Mouse (Mus musculus) right cerebral cortex, postnatal 4 days (tissue): ENCODE data around the gene Nkx6-2.

Experiments
- DNase-seq: peaks from one replicate; pipeline ENCODE4 v3.0.0-alpha.2; 2022

Gene Nkx6-2

DNA sequence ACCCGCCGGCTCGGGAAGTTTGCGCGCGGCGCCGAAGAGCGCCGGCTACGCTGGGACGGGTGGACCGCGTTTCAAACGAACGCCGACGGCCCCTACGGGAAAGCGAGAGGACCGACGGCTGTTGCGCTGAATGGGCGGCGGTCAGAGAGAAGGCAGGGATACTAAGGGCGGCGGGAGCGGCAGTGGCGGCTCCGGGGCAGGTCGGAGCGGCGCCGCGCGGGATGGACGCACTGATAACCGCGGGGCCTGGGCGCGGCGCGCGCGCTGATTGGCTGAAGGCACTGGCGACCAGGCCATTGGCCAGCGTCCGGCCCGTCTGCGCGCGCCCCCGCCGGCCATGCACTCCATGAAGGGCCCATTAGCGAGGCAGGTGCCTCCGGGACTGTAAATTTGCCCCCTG, at the start of gene Nkx6-2:
Nkx6-2 (minus strand) TSS at position 203 of the 400 bp plus-strand sequence.
- DNase-seq = no peak

DNA sequence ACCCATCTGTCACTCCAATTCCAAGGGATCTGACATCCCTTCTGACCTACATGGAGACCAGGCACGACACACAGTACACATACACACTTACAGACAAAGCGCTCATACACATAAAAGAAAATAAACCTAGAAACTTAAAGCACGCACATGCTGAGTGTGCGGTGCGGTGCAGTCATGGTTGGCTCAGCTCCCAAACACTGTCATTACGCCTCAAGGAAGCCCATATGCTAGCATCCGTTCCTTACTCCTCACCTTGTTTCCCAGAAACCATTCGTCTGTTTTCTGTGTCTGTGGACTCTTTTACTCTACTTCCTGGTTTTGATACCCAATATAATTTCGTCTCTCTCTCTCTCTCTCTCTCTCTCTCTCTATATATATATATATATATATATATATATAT, 42.6 kb upstream of the Nkx6-2 start:
- DNase-seq = no peak

- DNase-seq = no peak
Measured at GRCm38 (mm10) chr7:139622568-139622967, 40.0 kb upstream of the Nkx6-2 start.

DNA sequence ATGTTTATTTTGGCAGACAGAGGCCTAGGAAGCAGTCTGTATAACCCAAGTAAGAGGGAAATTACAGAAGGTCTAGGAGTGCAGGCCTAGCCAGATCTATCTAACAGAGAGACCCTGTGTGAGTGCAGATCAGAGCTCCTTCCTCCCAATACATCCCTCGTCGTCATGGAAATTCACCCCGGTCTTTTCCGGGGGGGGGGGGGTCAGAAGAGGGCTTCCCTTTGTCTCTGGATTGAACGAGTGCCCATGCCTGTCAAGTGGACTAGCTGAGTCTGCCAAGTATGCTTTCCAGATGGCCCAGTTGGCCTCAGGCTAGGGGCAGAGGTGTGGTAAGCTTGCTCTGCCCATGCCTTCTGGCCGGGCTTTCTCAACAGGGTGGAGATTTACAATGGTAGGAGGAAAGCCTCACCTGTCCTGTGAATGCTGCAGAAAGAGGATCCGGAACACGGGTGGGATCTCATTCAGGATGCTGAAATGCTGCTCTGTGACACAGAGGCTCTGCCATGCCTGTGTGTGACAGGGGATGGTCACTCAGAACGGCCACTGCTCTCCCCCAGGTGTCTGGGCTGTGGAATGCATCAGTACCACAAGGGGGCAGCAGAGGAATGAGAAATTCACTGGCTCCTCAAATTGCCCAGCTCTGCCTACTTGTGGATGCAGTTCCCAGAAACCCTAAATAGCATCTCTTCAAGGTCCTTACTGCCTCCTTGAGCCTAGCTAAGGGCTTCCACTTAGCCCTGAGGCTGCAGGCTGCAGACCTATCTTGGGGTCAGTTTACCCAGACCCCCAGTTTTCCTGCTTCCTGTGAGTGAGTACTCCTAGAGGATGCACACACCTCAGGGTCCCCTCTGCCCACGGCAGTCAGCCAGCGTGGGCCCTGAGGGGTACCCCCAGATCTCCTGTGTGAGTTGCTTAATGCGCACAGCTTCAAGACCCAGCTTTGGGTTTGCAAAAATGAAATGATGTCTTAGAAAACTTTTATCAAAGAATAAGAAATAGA, 33.5 kb upstream of the Nkx6-2 start:
- peak; percentile 76 for DNase-seq

DNA sequence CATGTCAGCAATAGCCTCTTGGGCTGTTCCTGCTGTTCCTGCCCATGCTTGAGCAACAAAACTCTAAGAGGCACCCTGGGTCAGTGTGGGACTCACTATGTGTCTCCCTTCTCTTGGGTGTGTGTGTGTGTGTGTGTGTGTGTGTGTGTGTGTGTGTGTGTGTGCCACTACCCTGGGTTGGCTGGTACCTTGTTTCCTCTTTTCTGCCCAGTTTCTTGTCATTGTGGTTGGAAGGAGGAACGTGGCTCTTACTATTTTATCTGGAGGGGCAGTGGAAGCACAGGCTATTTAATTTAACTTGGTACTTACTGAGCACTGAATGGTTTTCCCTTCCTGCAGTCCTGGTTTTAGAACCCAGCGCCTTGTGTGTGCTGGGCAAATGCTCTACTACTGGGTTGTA, 27.7 kb upstream of the Nkx6-2 start:
- DNase-seq = no peak

DNA sequence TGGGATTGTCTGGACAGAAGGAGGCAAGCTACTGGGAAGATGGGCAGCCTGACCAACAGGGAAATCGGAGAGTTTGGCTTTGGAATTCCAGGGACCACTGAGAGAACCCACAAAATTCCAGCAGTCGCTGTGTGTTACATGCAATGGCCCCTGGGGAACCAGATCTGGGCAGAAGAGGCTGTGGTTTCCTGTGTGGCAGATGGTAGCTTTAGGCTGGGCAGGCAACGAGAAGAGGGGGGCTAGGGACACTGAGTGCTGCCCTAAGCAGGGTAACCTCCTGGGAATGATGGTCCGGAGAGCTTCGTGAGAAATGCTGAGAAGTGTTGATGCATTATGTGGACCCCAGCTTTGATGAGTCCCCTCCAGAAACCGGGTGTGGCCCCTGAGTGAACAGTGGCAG, 13.3 kb upstream of the Nkx6-2 start:
- DNase-seq = no peak

DNA sequence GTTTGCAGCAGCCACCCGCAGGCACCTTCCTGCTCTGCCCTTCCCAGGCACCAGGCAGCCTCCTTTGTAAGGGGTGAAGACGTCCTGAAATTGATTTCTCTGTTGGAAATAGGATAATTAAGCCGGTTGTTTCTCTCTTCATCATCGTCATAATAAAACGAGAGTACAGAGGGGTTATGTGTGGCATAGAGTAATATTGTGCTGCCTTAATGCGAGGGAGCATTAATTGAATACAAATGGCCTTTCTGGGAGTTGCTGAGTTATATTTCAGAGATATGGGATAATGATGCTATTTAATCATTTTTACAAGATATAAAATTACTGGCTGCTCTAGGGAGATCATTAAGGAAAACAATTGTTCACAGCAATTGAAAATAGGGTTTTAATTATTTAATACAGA, 12.7 kb upstream of the Nkx6-2 start:
- DNase-seq = no peak

DNA sequence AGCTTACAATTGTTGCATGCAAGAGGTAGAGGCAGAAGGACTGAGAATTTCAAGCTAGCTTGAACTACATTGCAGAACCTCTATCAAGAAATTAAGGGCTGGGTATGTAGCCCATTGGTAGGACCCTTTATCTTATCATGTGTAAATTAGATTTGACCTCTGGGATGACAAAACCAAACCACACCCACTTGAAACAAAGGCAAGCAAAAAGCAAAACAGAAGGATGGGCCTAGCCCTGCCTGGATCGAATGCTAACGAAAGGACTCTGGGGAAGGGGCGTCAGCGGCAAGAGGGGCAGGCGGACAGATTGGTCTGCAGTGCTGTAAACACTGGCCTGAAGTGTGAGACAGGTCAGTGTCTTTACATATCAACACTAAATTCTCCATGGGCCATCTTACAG, 8.7 kb upstream of the Nkx6-2 start:
- DNase-seq = no peak

- DNase-seq = no peak
Measured at GRCm38 (mm10) chr7:139590302-139590701, 7.7 kb upstream of the Nkx6-2 start.

DNA sequence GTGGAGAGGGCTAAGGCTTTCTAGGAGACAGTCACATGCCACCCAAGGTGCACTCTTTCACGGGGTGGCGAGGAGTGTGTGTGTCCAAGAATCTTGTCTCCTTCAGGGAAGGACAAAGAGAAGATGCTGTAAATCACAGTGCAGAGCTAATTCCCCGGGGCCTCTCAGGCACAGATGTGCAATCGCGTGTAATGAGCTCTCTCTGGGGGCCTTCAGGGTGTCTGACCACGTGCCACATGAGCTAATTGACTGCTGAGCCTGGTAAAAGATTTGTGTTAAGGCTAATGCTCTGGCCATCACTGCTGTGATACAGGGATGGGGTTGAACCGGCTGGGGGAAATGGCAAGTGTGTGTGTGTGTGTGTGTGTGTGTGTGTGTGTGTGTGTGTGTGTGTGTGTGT, 5.3 kb upstream of the Nkx6-2 start:
- DNase-seq = no peak

- DNase-seq = no peak
Measured at GRCm38 (mm10) chr7:139585183-139585821, 2.7 kb upstream of the Nkx6-2 start.

GRCm38 (mm10) chr7:139584221-139585175, 1.9 kb upstream of the Nkx6-2 start:
- DNase-seq = no peak

- no peak for DNase-seq
Measured at GRCm38 (mm10) chr7:139583094-139583737, 619 bp upstream of the Nkx6-2 start.

GRCm38 (mm10) chr7:139581801-139582571, 611 bp downstream of the Nkx6-2 start:
- DNase-seq = peak; percentile 20

DNA sequence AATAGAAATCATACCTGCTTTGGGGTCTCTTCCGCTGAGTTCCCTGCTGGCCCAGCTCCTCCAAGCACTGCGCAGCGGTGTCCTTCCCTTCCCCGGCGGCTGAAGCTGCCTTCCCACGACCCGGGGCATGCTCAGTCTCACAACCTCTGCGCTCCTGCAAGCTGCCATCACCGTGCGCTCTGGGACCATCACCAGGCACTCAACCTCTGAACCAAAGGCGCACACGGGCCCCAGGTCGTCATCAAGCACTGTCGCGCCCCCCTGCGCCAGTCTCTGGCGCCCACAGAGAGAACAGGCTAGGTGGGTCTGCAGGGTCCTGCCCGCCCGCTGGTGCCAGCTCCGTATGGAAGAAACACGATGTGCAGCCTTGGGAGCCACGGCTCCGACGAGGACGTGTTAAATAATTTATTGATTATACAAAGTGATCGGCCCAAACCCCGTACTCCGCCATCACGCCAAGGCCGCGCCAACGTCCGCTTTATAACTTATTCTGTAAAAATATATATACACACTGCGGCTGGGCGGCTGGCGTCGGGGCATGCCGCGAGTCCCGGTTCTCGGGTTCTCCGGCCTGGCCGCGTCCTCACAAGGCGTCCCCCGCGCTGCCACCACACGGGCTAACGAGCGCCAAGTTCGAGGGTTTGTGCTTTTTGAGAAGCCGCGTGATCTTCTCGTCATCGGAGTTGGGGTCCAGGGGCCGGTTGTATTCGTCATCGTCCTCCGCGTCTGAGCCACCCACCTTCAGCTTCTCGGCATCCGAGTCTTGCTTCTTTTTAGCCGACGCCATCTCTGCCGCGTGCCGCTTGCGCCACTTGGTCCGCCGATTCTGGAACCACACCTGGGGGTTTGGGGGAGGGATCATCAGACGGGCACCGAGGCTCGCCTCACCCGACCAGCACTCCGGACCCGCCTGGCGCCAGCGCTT, 1.5 kb downstream of the Nkx6-2 start:
- DNase-seq = peak; percentile 24

DNA sequence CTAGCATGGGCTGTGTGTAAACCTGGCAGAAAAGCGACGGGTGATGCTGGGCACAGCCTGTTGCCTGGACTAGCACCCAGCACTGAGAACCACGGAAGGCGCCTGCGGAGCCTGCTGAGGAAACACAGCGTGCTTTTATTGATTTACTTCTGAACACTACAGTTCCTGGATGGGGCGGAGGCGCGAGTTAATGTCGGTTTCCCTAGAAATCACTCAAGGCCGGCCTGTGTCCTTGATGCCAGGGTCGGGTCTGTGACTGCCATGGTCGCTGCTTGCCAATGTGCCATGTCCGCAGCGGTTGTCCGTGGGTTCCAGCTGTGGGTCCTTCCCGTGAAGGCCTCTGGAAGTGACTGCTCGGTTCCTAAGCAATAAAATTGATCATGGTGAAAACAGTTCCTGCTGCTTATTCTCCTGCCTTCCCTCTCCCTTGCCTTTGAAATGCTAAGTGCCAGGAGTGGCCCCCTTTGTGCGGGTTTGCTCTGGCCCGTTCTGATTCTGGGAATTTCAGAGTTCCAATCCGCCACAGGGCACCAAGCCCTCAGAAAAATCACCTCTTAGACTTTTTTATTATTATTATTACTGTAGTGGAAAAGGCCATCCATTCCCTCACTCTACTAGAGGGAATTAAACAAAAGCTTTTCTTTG, 3.2 kb downstream of the Nkx6-2 start:
- no peak for DNase-seq

- no peak for DNase-seq
Measured at GRCm38 (mm10) chr7:139576064-139576686, 6.4 kb downstream of the Nkx6-2 start.

DNA sequence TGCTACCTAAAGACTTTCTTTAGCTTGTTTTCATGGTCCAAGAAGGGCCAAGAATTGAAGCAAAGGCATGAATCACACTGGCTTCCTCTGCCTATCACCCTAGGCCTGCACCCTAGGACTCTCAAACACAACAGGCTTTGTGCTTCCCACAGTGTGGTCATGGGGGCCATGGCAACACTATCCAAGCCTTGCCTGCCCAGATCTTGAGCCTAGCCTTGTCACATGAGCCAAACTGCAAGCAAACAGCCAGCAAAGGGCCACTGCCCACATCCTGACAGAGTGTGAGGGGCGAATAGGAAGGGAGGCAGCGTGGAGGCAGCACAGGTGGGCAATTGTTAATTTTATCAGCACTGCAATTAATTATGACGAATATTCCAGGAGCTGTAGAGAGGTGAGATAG, 9.9 kb downstream of the Nkx6-2 start:
- DNase-seq = no peak

GRCm38 (mm10) chr7:139570788-139571187, 11.8 kb downstream of the Nkx6-2 start:
- no peak for DNase-seq
